Mouse (Mus musculus): ENCODE data around the gene Ipcef1.
"Not testable (repeated sequence)": the region's sequence is repeated elsewhere in the genome, so short reads cannot be mapped to it uniquely, and the experiment has no call there.

The Ipcef1 gene

DNA sequence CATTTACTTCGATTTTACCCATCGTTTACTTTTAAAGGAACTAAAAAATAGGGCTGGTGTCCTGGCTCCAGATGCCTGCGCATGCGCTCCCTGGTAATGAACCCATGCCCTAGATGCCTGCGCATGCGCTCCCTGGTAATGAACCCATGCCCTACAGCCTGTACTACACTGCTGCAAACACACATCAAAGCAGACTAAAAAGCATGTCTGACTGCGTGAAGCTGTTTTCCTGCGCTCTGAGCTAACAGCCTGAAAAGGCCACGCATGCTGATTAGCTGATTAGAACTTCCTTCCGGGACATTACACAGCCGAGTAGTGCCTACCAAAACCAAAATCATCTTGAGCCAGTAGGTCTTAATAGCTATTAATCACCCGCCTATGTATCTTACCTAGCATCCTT is 16.7 kb downstream of the Ipcef1 start:
- DNase-seq (ENCODE audit: low spot score): no peak

DNA sequence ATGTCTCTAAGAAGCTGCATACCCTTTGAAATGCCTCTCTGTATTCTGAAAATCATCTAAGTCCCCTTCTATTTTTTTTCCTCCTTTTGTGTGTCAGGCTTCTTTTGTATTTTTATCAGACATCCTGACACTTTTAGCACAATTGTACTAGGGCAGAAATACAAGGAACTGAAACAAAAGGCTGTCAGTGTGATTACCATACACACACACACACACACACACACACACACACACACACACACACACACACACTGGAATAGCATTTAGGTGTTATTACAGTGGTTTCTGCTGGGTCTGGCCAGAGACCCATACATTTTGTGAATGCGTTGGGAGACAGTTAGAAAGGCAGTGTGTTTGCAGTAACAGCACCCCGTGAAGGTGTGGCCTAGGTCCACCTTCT is 18.8 kb downstream of the Ipcef1 start:
- DNase-seq (ENCODE audit: low spot score): no peak

DNA sequence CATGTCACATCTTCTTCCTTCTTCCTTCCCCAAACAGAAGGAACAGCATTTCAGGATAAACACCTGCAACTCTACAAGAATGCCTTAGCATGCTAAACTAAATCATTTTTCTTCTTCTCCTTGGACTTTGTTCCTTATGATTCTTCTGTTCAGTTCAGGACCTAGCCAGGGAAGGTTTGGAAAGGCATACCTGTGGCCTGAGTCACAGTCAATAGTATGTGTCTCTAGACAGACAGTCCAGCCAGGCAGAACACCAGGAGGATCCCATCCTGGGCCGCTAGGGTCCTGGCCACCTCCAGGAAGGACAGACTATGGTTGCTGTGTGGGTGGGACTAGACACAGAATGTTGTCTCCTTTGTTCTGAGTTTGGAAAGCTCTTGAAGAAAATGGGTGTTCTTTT is 27.2 kb downstream of the Ipcef1 start:
- no peak for DNase-seq (ENCODE audit: low spot score)

DNA sequence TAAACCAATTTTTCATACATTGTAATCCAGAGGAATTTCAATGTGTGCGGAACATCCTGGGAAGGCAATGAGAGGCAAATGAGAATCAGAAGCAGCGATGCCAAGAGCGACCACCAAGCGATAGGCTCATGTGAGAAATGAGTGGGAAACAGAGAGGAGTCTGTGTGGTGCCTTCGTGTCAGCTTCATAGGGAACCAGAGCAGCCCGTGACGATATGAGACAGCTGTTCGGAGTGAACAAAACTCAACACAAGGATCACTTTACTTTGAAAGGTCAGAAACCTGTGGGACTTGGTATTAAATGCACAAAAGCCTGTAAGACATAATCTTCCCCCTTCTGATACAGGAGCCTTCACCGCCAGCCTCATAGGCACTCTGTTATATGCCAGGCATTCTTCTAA is 31.7 kb downstream of the Ipcef1 start:
- no peak for DNase-seq (ENCODE audit: low spot score)

DNA sequence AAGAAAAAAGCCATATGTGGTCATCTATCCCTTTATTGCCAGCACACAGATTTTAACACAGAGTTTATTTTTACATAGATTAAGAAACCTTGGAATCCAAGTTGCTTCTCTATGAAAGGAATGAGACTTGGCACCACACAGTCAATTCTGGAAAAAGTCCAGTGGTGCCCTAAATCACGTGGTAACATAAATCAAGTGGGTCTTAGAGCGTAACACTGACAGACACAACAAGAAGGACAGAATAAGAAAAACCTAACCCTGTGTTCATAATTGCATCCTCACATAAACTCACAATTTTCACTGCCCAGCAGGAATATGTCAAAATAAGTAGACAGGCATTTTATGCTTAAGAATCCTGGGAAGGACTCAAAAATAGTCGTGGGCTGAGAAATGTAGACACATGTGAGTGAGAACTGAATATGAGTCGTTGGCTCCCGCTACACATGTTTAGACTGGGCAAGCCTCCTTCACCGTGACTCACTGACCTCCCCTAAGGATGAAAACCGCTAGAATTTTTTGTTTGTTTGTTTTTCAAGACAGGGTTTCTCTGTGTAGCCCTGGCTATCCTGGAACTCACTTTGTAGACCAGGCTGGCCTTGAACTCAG is 32.4 kb downstream of the Ipcef1 start:
- DNase-seq (ENCODE audit: low spot score): no peak

DNA sequence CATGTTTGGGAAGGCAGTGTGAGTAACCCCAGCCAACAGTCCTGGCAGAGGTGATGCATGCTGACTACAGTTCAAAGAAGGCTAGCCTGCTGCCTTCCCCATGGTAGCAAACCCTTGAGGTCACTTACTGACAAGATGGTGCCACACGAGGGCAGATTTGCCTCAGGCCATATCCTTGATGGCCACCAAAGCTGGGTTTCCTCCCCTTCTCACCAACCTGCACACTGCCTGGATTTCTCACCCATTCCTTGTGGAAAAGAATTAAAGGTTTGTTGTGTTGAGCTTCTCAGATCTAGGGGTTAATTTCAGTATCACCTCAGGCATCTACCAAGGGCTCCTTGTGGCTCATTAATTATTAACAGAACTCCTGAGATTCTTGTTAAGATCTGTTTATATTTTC is 37.1 kb downstream of the Ipcef1 start:
- no peak for DNase-seq (ENCODE audit: low spot score)

DNA sequence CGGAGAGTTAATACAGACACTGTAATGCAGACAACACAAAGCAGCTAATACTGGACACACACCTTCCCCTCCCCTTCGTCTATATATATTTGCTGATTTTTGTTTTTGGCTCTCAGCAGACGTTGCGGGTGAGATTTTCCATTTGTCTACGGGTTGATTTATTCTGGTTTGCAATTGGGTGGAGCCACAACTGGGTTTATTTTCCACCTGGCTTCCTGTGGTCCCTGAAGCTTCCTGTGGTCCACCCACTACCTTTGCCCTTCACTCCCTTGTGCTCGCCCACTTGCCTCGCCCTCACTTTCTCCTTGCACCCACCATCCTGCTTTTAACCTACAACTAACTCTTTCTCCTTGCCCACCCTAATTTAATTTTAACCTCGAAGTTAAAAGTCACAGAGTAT is 41.7 kb downstream of the Ipcef1 start:
- no peak for DNase-seq (ENCODE audit: low spot score)

DNA sequence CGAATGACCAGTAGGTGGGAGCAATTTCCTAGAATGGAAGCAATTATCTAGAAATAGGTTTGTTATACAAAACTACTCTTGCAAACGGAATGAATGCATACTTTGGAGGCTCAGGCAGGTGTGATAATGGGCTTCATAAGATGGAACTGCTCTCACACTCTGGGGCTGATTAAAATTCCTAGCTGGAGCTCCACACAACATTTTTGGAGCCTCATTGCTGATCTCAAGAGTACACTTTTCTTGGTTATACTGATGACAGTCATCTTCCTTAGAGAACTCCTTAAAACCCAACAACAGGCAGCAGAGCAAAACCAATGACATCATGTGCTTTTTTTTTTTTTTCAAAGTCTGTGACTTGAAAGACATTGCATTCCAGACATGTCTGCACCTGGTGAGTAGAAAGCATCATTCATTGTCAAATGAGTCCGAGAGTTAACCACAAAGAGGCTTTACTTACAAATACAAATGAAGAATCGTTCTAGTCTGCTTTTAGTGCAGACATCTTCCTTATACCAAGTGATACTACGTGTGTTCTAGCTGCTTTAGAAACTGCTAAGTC is 47.2 kb downstream of the Ipcef1 start:
- no peak for DNase-seq (ENCODE audit: low spot score)

DNA sequence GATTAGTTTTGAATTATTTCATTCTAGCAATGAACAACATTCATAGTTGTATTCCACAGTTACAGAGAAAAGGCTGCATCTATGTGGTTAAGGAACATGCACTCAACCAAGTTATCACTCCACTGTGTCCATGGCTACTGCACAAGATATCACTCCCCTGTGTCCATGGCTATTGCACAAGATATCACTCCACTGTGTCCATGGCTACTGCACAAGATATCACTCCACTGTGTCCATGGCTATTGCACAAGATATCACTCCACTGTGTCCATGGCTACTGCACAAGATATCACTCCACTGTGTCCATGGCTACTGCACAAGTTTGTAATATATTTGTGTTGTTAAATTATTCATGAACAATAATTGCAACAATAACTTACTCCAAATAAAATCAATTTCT is 48.4 kb downstream of the Ipcef1 start:
- DNase-seq (ENCODE audit: low spot score): not testable (repeated sequence)

DNA sequence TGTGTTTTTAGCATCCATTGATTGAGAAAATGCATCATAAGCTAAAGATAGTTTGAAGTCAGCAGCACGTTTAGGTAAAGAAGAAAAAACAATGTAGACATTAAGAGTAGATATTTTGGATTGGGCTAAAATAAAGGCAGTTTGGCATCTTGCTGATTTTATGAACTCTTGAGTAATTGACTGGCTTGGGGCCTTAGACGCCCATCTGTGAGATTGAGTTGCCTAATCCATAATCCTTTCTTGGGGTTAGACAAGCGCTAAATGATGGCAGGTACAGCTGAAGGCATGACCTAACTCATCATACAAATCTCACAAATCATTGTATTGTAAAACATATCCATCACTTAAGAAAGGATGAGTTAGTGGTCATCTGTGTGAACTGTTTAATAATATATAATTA is 52.9 kb downstream of the Ipcef1 start:
- DNase-seq (ENCODE audit: low spot score): no peak

DNA sequence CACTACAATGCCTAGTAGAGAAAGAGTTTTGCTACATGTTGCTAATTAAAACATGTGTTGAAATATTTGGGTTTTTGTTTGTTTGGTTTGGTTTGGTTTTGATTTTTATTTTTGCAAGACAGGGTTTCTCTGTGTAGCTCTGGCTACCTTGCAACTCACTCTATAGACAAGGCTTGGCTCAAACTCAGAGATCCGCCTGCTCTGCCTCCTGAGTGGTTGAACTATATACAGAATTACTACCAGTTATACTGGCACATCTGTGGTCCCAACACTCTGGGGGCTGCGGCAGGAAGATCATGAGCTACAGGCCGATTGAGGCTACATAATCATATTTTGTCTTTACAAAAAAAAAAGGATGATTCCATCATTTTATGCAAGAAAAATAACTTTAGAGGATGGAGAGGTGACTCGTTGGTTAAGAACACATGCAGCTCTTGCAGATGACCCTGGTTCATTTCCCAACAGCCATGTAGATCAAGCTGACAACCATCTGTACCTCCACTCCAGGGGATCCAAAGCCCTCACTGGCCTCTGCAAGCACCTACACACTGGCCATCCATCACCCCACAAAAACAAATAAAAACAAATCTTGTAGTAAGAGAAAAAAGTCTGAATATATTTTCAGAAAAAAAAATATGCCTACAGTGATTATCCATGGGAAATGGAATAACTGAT is 53.6 kb downstream of the Ipcef1 start:
- no peak for DNase-seq (ENCODE audit: low spot score)

DNA sequence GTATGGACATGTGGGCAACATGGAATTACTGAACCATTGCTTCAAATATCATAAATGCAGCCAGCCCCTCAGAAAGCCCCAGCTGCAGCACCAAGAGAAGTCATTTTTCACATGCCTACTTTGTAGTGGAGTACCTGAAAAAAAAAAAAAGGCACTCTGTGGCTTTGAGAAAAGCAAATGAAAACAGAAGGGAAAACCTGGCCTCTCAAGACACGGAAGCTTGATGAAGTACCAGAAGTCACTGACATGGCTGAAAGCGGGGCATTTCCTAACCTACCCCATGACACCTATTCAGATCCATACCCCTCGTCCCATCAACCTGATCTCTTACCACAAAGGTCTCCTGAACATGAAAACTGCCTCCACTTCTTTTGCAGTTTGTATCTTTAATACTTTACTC is 55.4 kb downstream of the Ipcef1 start:
- no peak for DNase-seq (ENCODE audit: low spot score)

DNA sequence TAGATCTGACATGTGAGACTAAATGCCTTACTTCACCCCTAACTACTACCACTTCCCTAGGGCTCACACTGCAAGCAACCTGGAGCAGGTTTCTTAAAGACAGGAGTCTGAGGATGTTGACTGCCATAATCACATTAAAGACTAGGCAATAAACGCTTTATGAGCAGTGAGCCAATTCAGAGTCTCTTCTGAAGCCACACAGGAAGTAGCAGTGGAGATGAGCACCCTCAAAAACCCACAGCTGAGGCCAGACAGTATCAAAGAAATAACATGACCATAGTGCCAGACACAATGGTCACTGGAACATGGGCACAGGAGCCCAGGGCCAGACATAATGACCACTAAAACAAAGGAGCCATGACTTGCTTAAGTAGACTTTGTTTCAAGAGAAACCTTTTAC is 63.7 kb downstream of the Ipcef1 start:
- DNase-seq (ENCODE audit: low spot score): no peak

DNA sequence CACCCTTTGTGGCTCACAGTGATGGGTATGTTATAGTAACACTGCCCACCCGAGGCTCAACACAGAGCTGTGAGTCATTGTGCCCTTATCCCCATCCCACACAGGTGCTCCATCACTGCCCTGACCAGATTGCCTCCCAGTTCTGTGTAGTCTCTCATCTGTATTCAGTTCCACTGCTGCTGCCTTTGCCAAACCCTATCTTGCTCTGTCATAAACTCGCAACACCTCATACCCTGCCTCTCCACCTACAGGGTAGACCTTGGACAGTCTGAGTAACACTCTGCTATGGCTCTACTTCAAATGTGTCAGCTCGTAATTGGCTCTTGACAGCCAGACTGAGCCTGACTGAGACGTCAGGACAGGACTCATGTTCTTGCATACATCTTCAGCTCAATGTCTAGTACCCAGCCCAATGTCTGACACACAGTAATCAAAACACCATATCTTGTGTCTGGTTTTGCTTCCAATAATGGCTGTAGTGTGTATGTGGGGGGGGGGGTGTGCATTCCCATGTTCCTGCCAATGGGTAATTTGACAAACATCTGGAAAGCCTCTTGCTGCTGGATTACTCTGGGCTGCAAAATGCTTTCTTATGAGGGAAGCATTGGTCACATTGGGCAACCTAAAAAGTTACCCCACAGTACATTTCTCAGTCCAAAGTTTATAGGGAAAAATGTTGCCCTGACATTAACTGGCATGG is 64.7 kb downstream of the Ipcef1 start:
- DNase-seq (ENCODE audit: low spot score): no peak

DNA sequence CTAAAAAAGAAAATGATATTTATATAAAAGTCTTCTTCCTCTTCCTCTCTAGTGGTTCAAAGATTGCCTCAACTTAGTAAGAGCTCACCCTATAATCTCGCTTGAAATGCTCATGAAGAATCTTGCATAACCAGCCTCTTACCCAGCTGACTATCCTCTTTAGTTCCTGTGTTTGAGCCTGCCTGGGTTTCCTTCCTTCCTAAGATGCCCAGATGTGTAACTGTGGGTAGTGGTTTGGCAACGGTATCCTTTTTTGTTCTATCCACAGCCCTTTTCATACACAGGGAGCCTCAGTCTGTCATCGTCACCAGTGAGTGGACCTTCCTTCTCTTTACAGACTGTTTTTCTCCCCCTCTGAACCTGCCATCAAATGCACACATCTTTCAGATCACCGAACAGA is 66.0 kb downstream of the Ipcef1 start:
- DNase-seq (ENCODE audit: low spot score): no peak

DNA sequence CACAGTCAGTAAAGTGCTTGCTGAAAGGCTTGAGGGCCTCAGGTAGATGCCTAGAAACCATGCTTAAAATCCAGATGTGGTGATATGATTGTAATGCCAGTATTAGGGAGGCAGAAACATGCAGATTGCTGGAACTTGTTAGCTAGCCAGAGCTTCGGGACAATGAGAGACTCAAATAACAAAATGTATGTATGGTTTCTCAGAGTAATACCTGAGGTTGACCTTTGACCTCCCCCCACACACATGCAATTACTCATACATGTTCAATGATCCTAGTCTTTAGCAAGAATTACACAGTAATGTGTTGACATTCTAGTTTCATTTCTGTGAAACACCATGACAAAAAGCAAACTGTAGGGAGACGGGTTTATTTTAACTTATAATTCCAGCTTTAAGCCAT is 68.8 kb downstream of the Ipcef1 start:
- DNase-seq (ENCODE audit: low spot score): no peak

DNA sequence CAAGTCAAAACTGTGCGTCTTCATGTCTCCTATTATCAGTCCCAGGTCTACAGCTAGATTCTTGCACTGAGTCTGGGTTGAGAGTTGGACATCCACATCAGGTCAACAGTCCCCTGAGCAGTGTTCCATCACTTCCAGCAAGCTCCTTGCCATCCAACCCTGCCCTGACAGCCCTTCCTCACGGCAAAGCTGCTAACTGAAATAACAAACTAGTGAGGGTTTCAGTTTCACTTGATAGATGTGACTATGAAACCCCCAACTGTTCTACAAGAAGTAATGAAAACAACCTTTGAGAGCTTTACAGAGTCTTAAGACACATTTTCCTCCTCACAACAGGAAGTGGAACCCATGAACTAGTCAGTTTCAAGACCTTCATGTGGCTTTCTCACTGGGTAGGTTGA is 69.5 kb downstream of the Ipcef1 start:
- DNase-seq (ENCODE audit: low spot score): no peak

DNA sequence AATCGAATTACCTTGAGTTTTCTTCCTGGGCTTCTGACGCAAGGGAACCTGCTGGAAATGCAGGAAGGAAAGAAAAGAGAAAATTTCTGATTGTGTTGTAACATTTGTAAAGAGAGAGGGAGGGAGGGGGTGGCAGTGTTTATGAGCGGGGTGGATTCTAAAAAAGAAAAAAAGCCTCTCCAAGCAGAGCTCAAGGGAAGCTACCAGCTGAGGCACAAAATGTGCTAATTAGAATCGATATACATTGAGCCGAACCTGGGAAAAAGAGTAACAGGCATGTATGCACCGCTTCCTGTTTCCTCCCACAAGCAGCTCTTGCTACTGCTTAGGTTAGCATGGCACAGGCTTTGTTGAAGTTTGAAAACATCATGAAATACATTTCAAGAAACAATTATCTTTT is 72.0 kb downstream of the Ipcef1 start:
- DNase-seq (ENCODE audit: low spot score): no peak

DNA sequence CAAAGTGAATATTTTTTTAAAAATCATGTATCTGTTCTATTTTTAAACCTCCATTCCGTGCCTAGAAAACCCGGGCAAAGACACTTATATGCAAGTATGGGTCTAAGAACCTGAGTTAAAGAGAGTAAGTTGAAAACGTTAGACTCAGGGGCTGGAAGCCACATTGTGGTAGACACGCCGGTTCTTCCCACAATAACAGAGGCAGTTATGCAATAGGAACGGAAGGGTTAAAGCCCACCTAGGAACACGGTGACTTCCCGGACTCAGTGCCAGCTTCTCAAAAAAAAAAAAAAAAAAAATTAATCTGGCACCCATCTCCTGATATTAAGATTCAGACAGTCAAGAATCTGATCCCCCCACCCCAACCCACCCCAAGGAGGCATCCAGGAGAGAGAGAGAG is 72.5 kb downstream of the Ipcef1 start:
- DNase-seq (ENCODE audit: low spot score): no peak

DNA sequence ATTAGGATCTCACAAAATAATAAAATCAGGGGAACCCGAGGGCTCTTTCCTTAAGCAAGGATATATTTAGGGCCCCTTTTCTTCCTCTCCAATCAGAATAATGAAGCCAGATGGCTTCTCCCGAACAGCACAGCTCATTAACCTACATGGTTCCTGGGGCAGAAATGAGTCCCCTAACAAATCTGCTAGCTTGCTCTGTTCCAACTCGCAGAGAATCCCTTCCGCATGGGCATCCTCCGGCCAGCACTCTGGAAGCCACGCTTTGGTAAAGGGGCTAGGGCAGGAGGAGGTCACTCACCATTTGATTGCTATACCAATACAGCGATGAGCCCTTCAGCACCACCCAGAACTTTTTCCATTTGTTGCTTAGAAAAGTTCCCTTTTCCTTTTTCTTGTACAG is 73.1 kb downstream of the Ipcef1 start:
- DNase-seq (ENCODE audit: low spot score): no peak

DNA sequence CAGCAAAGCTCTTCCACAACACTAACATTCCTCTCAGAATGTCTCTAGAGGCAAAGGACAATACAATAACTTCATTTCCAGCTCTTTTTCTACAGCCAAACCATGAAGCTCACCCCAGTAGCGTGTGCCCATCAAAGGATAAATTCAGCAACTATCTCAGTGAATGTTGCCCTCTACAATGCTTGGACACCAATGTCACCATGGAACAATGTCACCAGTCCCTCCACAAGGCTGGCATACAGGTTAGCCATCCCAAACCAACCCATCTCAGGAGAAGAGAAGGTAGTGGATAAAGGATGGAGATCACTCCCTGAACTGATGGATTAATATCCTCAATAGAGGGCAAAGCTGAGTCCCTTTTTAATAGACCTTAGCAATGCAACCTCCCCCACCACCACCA is 73.5 kb downstream of the Ipcef1 start:
- no peak for DNase-seq (ENCODE audit: low spot score)

DNA sequence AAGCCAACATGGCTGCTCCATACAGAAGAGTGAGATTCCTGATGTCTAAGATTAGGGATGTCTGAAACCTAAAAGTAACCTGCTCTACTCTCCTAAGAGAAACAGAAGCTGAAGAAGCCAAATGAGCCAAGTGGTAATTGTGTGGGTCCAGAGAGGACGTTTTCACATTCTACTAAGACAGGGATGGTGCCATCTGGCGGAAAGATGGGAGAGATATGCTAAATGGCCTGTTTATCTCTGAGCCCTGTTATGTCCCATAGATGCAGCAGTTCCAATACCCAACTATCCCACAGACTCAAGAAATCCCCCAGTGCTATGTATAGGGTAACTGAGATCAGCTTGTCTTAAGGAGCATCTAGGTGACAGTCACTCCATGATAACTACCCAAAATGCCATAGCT is 74.4 kb downstream of the Ipcef1 start:
- DNase-seq (ENCODE audit: low spot score): no peak

DNA sequence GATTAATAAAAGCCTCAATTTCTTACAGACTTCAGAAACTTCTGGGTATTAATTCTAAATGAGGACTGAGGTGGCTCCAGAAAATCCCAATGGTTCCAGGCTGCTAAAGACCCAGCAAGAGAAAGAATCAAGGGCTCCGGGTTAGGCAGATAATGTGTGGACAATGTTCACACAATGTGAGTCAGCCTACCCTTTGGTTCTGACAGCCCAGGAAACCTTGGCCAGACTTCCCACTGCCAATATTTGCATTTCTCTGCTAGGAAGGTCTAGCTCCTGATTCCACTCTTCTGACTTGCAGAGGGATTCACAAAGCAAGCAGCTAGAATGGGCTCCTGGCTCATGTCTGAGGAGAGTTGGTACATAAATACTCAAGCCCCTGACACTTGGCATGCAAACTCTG is 83.9 kb downstream of the Ipcef1 start:
- no peak for DNase-seq (ENCODE audit: low spot score)

All from layer of hippocampus, adult 9-10 months (tissue).